Mouse (Mus musculus): ENCODE data around the gene Tpra1. TPM values are rescaled to one million over a fixed set of nuclear protein-coding genes. Genes with fewer than 3 reads are reported as not detected.
A peak's percentile ranks its signal among the peaks of the same experiment; 100 is the strongest.

The Tpra1 gene
- polyA plus RNA-seq, 1 experiment from 2014 or later: 91.7 TPM

GRCm38 (mm10) chr6:88895943-88896342 lies 6.1 kb upstream of the Tpra1 start:
- H3K36me3 ChIP-seq: peaks cover 15% of the 10 kb centered on the region; the same call in 1 of the 2 replicates
- H3K4me1 ChIP-seq: peaks cover 17% of the 10 kb centered on the region
- no peak overlapping the region for H3K4me3 ChIP-seq (replicated peaks)
- H3K27me3 ChIP-seq (replicated peaks): no peaks in the 10 kb centered on the region
- 89% methylated on average over 6 of the region's 6 CpGs for WGBS
- H3K27ac ChIP-seq (replicated peaks): no peak overlapping the region
- H3K9me3 ChIP-seq (replicated peaks): no peaks in the 10 kb centered on the region
- H3K9ac ChIP-seq (replicated peaks): no peak overlapping the region
- no peak overlapping the region for H3K4me2 ChIP-seq
- no peak for ATAC-seq (ENCODE audit: low FRiP score)

GRCm38 (mm10) chr6:88897246-88897645 lies 4.8 kb upstream of the Tpra1 start:
- Histone ChIP-seq H3K27ac (replicated peaks) (no peak overlapping the region), H3K4me3 (replicated peaks) (0 out of 2 replicates have a peak overlapping the region, but pooled peaks have one; percentile 1), H3K4me2 (peak overlapping the region; percentile 96), H3K9ac (replicated peaks) (0 out of 2 replicates have a peak overlapping the region, but pooled peaks have one; percentile 7), H3K36me3 (peaks cover 7% of the 10 kb centered on the region; the same call in 1 of the 2 replicates), H3K27me3 (replicated peaks) (no peaks in the 10 kb centered on the region), H3K9me3 (replicated peaks) (no peaks in the 10 kb centered on the region), H3K4me1 (peaks cover 26% of the 10 kb centered on the region)
- ATAC-seq (ENCODE audit: low FRiP score): no peak
- WGBS: 77% methylated on average over 7 of the region's 7 CpGs

GRCm38 (mm10) chr6:88898534-88899048 lies 3.5 kb upstream of the Tpra1 start, which contains the start of gene Mcm2:
Gene Mcm2, minus strand, starts transcription at chr6:88898780.
- peak; percentile 78 for ATAC-seq (ENCODE audit: low FRiP score)
- H3K4me1 ChIP-seq: peaks cover 35% of the 10 kb centered on the region
- WGBS: under 1% methylated on average over 33 of the region's 33 CpGs

GRCm38 (mm10) chr6:88899086-88899485 lies 3.0 kb upstream of the Tpra1 start:
- no peak for ATAC-seq (ENCODE audit: low FRiP score)
- Histone ChIP-seq H3K4me3 (replicated peaks) (peak overlapping the region; percentile 62), H3K9ac (replicated peaks) (no peak overlapping the region)

More at GRCm38 (mm10) chr6:88898534-88899048, 3.5 kb upstream of the Tpra1 start, which contains the start of gene Mcm2:
- Histone ChIP-seq H3K9ac (replicated peaks) (peak within 1 kb of the TSS; percentile 72), H3K4me3 (replicated peaks) (peak within 1 kb of the TSS; percentile 62), H3K27ac (replicated peaks) (peak within 1 kb of the TSS; percentile 79), H3K9me3 (replicated peaks) (no peaks in the 10 kb centered on the region), H3K4me2 (peak within 1 kb of the TSS; percentile 96), H3K27me3 (replicated peaks) (no peaks in the 10 kb centered on the region), H3K36me3 (no peaks in the 10 kb centered on the region)

GRCm38 (mm10) chr6:88899628-88900027 lies 2.4 kb upstream of the Tpra1 start:
- Histone ChIP-seq H3K4me3 (replicated peaks) (no peak overlapping the region), H3K9me3 (replicated peaks) (no peaks in the 10 kb centered on the region), H3K4me1 (peaks cover 45% of the 10 kb centered on the region), H3K36me3 (no peaks in the 10 kb centered on the region), H3K4me2 (no peak overlapping the region), H3K27me3 (replicated peaks) (no peaks in the 10 kb centered on the region), H3K9ac (replicated peaks) (no peak overlapping the region), H3K27ac (replicated peaks) (no peak overlapping the region)
- no peak for ATAC-seq (ENCODE audit: low FRiP score)
- 93% methylated on average over 2 of the region's 2 CpGs for WGBS

More at GRCm38 (mm10) chr6:88899086-88899485, 3.0 kb upstream of the Tpra1 start:
- 60% methylated on average over 4 of the region's 4 CpGs for WGBS
- no peak overlapping the region for H3K27ac ChIP-seq (replicated peaks)
- no peaks in the 10 kb centered on the region for H3K36me3 ChIP-seq
- no peaks in the 10 kb centered on the region for H3K27me3 ChIP-seq (replicated peaks)
- peaks cover 40% of the 10 kb centered on the region for H3K4me1 ChIP-seq
- H3K4me2 ChIP-seq: peak overlapping the region; percentile 96
- no peaks in the 10 kb centered on the region for H3K9me3 ChIP-seq (replicated peaks)

- no peaks in the 10 kb centered on the region for H3K27me3 ChIP-seq (replicated peaks)
- H3K9me3 ChIP-seq (replicated peaks): no peaks in the 10 kb centered on the region
- H3K36me3 ChIP-seq: no peaks in the 10 kb centered on the region
- 8% methylated on average over 5 of the region's 5 CpGs for WGBS
- H3K27ac ChIP-seq (replicated peaks): peak overlapping the region; percentile 81
- peak overlapping the region; percentile 77 for H3K9ac ChIP-seq (replicated peaks)
- peak overlapping the region; percentile 99 for H3K4me2 ChIP-seq
- H3K4me3 ChIP-seq (replicated peaks): peak overlapping the region; percentile 77
- ATAC-seq (ENCODE audit: low FRiP score): no peak
- peaks cover 53% of the 10 kb centered on the region for H3K4me1 ChIP-seq
These were observed 580 bp upstream of the Tpra1 start for GRCm38 (mm10) chr6:88901471-88901870.

GRCm38 (mm10) chr6:88903708-88904107 lies 1.7 kb downstream of the Tpra1 start:
- Histone ChIP-seq H3K9me3 (replicated peaks) (no peaks in the 10 kb centered on the region), H3K36me3 (no peaks in the 10 kb centered on the region), H3K4me1 (peaks cover 44% of the 10 kb centered on the region), H3K27me3 (replicated peaks) (no peaks in the 10 kb centered on the region), H3K9ac (replicated peaks) (peak overlapping the region; percentile 77; the same call in 1 of the 2 replicates), H3K4me2 (peak overlapping the region; percentile 99), H3K4me3 (replicated peaks) (peak overlapping the region; percentile 77), H3K27ac (replicated peaks) (no peak overlapping the region)
- no peak for ATAC-seq (ENCODE audit: low FRiP score)
- WGBS: 75% methylated on average over 5 of the region's 5 CpGs

- no peak overlapping the region for H3K4me3 ChIP-seq (replicated peaks)
- ATAC-seq (ENCODE audit: low FRiP score): no peak
- peaks cover 6% of the 10 kb centered on the region; the same call in 1 of the 2 replicates for H3K36me3 ChIP-seq
- H3K4me1 ChIP-seq: peaks cover 39% of the 10 kb centered on the region
- WGBS: 92% methylated on average over 4 of the region's 4 CpGs
- no peak overlapping the region for H3K4me2 ChIP-seq
- H3K27me3 ChIP-seq (replicated peaks): no peaks in the 10 kb centered on the region
- H3K9ac ChIP-seq (replicated peaks): no peak overlapping the region; the same call in 1 of the 2 replicates
- H3K27ac ChIP-seq (replicated peaks): no peak overlapping the region
- H3K9me3 ChIP-seq (replicated peaks): no peaks in the 10 kb centered on the region
These were observed 2.5 kb downstream of the Tpra1 start for GRCm38 (mm10) chr6:88904456-88904974.

GRCm38 (mm10) chr6:88905042-88905441 lies 3.0 kb downstream of the Tpra1 start:
- H3K9ac ChIP-seq (replicated peaks): no peak overlapping the region; the same call in 1 of the 2 replicates
- H3K27me3 ChIP-seq (replicated peaks): no peaks in the 10 kb centered on the region
- H3K27ac ChIP-seq (replicated peaks): no peak overlapping the region
- H3K9me3 ChIP-seq (replicated peaks): no peaks in the 10 kb centered on the region
- H3K36me3 ChIP-seq: peaks cover 10% of the 10 kb centered on the region; the same call in 1 of the 2 replicates
- no peak overlapping the region for H3K4me3 ChIP-seq (replicated peaks)
- H3K4me1 ChIP-seq: peaks cover 39% of the 10 kb centered on the region
- ATAC-seq (ENCODE audit: low FRiP score): no peak
- 92% methylated on average over 7 of the region's 7 CpGs for WGBS
- H3K4me2 ChIP-seq: no peak overlapping the region

- H3K4me1 ChIP-seq: peaks cover 33% of the 10 kb centered on the region
- ATAC-seq (ENCODE audit: low FRiP score): no peak
These were observed 4.5 kb downstream of the Tpra1 start for GRCm38 (mm10) chr6:88906369-88907108.

GRCm38 (mm10) chr6:88909151-88909550 lies 7.1 kb downstream of the Tpra1 start:
- no peak for ATAC-seq (ENCODE audit: low FRiP score)
- Histone ChIP-seq H3K9ac (replicated peaks) (no peak overlapping the region), H3K4me1 (peaks cover 15% of the 10 kb centered on the region), H3K4me2 (no peak overlapping the region), H3K27ac (replicated peaks) (no peak overlapping the region), H3K36me3 (peaks cover 20% of the 10 kb centered on the region), H3K4me3 (replicated peaks) (no peak overlapping the region), H3K27me3 (replicated peaks) (no peaks in the 10 kb centered on the region), H3K9me3 (replicated peaks) (no peaks in the 10 kb centered on the region)
- 93% methylated on average over 6 of the region's 6 CpGs for WGBS

More at GRCm38 (mm10) chr6:88906369-88907108, 4.5 kb downstream of the Tpra1 start:
- Histone ChIP-seq H3K9ac (replicated peaks) (no peak overlapping the region), H3K27ac (replicated peaks) (no peak overlapping the region), H3K9me3 (replicated peaks) (no peaks in the 10 kb centered on the region), H3K36me3 (peaks cover 20% of the 10 kb centered on the region; the same call in 1 of the 2 replicates), H3K4me3 (replicated peaks) (no peak overlapping the region), H3K4me2 (peak overlapping the region; percentile 46), H3K27me3 (replicated peaks) (no peaks in the 10 kb centered on the region)
- 17% methylated on average over 16 of the region's 16 CpGs for WGBS
